13 mouse cellular contexts compared by ENCODE assay signal in the genomic region with DNA sequence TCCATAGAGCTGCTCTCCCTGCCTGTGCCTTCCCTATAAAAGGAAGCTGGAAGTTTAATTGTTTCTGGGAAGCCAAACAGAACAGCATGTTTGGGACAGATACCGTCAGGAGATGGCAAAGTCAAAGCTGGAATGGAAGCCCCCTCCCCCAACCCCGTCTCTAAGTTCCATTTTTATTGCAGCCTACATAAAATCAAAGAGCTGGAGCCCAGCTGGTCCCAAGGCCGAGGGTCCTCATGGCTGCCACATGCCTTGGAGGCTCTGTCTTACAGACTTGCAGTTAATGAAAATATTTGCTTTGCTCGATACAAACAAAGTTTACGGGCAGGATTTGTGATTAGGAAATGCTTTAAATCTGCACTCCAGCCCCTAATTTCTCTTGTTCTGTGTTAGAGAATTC.
DNase-seq lines count a peak whose midpoint lies in the region; ATAC-seq and TF ChIP-seq lines count a peak whose summit lies in the region.
"Had no signal": no experiment of that assay in that cellular context is flagged by ENCODE, and none has a peak within 500 bp of the region (broad histone marks: within the 10 kb centered on the region; RNA-seq: fewer than 3 reads in every experiment).

No protein-coding gene starts in this region.

- no peak overlapping the region for H3K4me3 ChIP-seq in heart, embryonic 13.5 days
- H3K4me3 ChIP-seq in layer of hippocampus, adult 2 months = no peak overlapping the region
- H3K4me3 ChIP-seq in embryonic facial prominence, embryonic 11.5 days (ENCODE audit: low read depth, low read length) = no peak overlapping the region
- peak overlapping the region; percentile 19; the same call in 1 of the 2 replicates for H3K4me3 ChIP-seq in limb, embryonic 10.5 days
- H3K4me3 ChIP-seq: erythroblast, embryonic 14.5 days had no signal

- H3K36me3 ChIP-seq in heart, embryonic 13.5 days = peaks cover 14% of the 10 kb centered on the region
- no peaks in the 10 kb centered on the region for H3K36me3 ChIP-seq in embryonic facial prominence, embryonic 11.5 days (replicated peaks; ENCODE audit: control insufficient read depth, insufficient read depth, low read depth, low read length)
- H3K36me3 ChIP-seq in limb, embryonic 10.5 days = peaks cover 28% of the 10 kb centered on the region

- no peak for DNase-seq in heart, postnatal 10 days
- DNase-seq in layer of hippocampus, adult 2 months (ENCODE audit: low spot score in 2 of 2) = no peak
- no peak for DNase-seq in layer of hippocampus, adult 18-20 months (ENCODE audit: low spot score in 2 of 2)
- peak; percentile 43 for DNase-seq in embryonic facial prominence, embryonic 11.5 days (ENCODE audit: low spot score)
- peak; percentile 69 for DNase-seq in limb, embryonic 10.5 days (ENCODE audit: low spot score)
- no peak for DNase-seq in cerebellum, adult 9-10 months
- no peak for DNase-seq in layer of hippocampus, adult 8-10 months (ENCODE audit: low spot score in 2 of 2)
- DNase-seq: adrenal gland, postnatal 25 days; layer of hippocampus, postnatal 36 days had no signal

- ATAC-seq in heart, embryonic 13.5 days (ENCODE audit: extremely low read depth, insufficient number of reproducible peaks, low FRiP score, low TSS enrichment) = no peak
- ATAC-seq in embryonic facial prominence, embryonic 11.5 days (replicated peaks; ENCODE audit: insufficient number of reproducible peaks, low FRiP score, low TSS enrichment, low read depth) = no peak

- no peaks in the 10 kb centered on the region for H3K9me3 ChIP-seq in heart, embryonic 13.5 days
- no peaks in the 10 kb centered on the region for H3K9me3 ChIP-seq in embryonic facial prominence, embryonic 11.5 days (replicated peaks; ENCODE audit: control insufficient read depth, low read length)
- no peaks in the 10 kb centered on the region for H3K9me3 ChIP-seq in limb, embryonic 10.5 days (replicated peaks)

- H3K4me2 ChIP-seq in heart, embryonic 13.5 days = no peak overlapping the region
- no peak overlapping the region for H3K4me2 ChIP-seq in embryonic facial prominence, embryonic 11.5 days (ENCODE audit: low read depth, low read length)
- H3K4me2 ChIP-seq: heart, embryonic 11.5 days had no signal

- WGBS in heart, embryonic 13.5 days = 50% methylated on average over 5 of the region's 5 CpGs
- 40% methylated on average over 5 of the region's 5 CpGs for WGBS in embryonic facial prominence, embryonic 11.5 days
- WGBS in limb, embryonic 10.5 days = 34% methylated on average over 5 of the region's 5 CpGs

- TF ChIP-seq CTCF in layer of hippocampus, adult 2 months (conservative IDR thresholded peaks at IDR 0.05) = no peak

- no peak overlapping the region for H3K9ac ChIP-seq in heart, embryonic 13.5 days
- H3K9ac ChIP-seq in embryonic facial prominence, embryonic 11.5 days (replicated peaks; ENCODE audit: low read length) = no peak overlapping the region
- H3K9ac ChIP-seq: liver, embryonic 14.5 days had no signal

- no peaks in the 10 kb centered on the region for H3K27me3 ChIP-seq in heart, embryonic 13.5 days (replicated peaks)
- H3K27me3 ChIP-seq in embryonic facial prominence, embryonic 11.5 days (ENCODE audit: control insufficient read depth, insufficient read depth, low read length) = no peaks in the 10 kb centered on the region
- no peaks in the 10 kb centered on the region for H3K27me3 ChIP-seq in limb, embryonic 10.5 days (ENCODE audit: low read depth, poor library complexity, severe bottlenecking)

- peaks cover 58% of the 10 kb centered on the region for H3K4me1 ChIP-seq in heart, embryonic 13.5 days
- peaks cover 18% of the 10 kb centered on the region for H3K4me1 ChIP-seq in embryonic facial prominence, embryonic 11.5 days (ENCODE audit: control insufficient read depth, insufficient read depth, low read length)
- H3K4me1 ChIP-seq in limb, embryonic 10.5 days = peaks cover 79% of the 10 kb centered on the region

- H3K27ac ChIP-seq in heart, embryonic 13.5 days (replicated peaks) = peak overlapping the region; percentile 13; the same call in 1 of the 2 replicates
- H3K27ac ChIP-seq in layer of hippocampus, adult 2 months = peak overlapping the region; percentile 16; the same call in 1 of the 2 replicates
- H3K27ac ChIP-seq in embryonic facial prominence, embryonic 11.5 days (replicated peaks; ENCODE audit: low read depth, low read length) = 0 out of 2 replicates have a peak overlapping the region, but pooled peaks have one; percentile 3
- H3K27ac ChIP-seq in limb, embryonic 10.5 days = peak overlapping the region; percentile 81
- H3K27ac ChIP-seq: liver, embryonic 14.5 days had no signal

- intact Hi-C loops in heart, postnatal 10 days (cut with DNase I) = no loop called here

Comparison
In these comparisons a context has a peak if more than half of its experiments do, and no peak if none do; other contexts are left out.
1. H3K27ac ChIP-seq: peak in every context shown above with its lines; median percentile 81 in limb, embryonic 10.5 days; 16 in layer of hippocampus, adult 2 months; 13 in heart, embryonic 13.5 days; 3 in embryonic facial prominence, embryonic 11.5 days.
2. DNase-seq: peak in embryonic facial prominence, embryonic 11.5 days (single experiment) and limb, embryonic 10.5 days (single experiment); none in heart, postnatal 10 days (0 of 2), layer of hippocampus, adult 2 months (0 of 2), layer of hippocampus, adult 18-20 months (0 of 2), cerebellum, adult 9-10 months (single experiment) and layer of hippocampus, adult 8-10 months (0 of 2).